Mouse (Mus musculus): ENCODE measurements at regions not wholly inside any gene's neighbourhood (a gene's known extent, or its start where the extent isn't known, plus 50 kb on each side); places are given as distances from the start of the nearest gene placed in this dataset.

DNA sequence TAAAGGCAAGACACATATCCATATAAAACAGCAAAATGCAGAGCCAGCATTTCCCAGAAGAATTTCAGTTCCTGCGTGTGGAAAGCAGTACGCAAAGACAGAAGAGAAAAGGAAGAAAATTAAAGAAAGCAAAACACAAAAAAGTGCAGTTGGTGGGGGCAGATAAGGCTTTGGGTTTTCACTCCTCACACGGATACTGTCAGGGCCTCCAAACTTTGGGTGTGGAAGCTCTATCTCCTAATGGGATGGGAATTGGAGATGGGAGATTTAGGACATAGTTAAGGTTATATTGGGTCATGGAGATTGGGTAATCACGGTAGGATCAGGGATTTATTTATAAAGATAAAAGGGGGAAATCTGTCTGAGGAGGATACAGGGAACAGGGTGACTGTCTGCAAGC, 380.4 kb upstream of the Runx1 start:
- TF ChIP-seq CTCF (IDR thresholded peaks at IDR 0.05; ENCODE audit: borderline replicate concordance, insufficient read depth, low read length) (no peak), POLR2A (IDR thresholded peaks at IDR 0.05; ENCODE audit: low read depth, low read length) (no peak)

Data from embryonic fibroblast, embryonic 13.5 days (primary cell).